Mouse (Mus musculus) hindbrain, embryonic 11.5 days (tissue): ENCODE data around the gene Sult1a1. TPM values are rescaled to one million over a fixed set of nuclear protein-coding genes. Genes with fewer than 3 reads are reported as not detected.

Experiments used
- ATAC-seq: fragments of 200-750 bp; cut with Nextera tagmentation; 2 replicates; pipeline ENCODE4 v1.8.0; 2017; ENCODE audit warnings: mild to moderate bottlenecking, moderate TSS enrichment, moderate library complexity; ENCODE audit not compliant: low FRiP score
- DNase-seq: peaks from one replicate; pipeline ENCODE4 v3.0.0-alpha.2; 2015; ENCODE audit warnings: low spot score
- H3K27ac ChIP-seq: fragments of 300-500 bp; sonication (generic); 2 replicates; pipeline ENCODE4 v1.5.1; 2014; ENCODE audit warnings: mild to moderate bottlenecking, low read depth, low read length
- H3K27me3 ChIP-seq: fragments of 300-500 bp; sonication (generic); 2 replicates; pipeline ENCODE4 v1.6.1; 2014; ENCODE audit warnings: mild to moderate bottlenecking, low read length, moderate library complexity, mixed read lengths; ENCODE audit not compliant: control insufficient read depth, insufficient read depth
- H3K36me3 ChIP-seq: fragments of 300-500 bp; sonication (generic); 2 replicates; pipeline ENCODE4 v1.6.1; 2014; ENCODE audit warnings: mild to moderate bottlenecking, low read length, moderate library complexity, mixed read lengths; ENCODE audit not compliant: control insufficient read depth, insufficient read depth
- H3K4me1 ChIP-seq: fragments of 300-500 bp; sonication (generic); replicated peaks from 2 replicates; pipeline ENCODE4 v1.6.1; 2014; ENCODE audit warnings: low read length, mixed read lengths; ENCODE audit not compliant: control insufficient read depth, insufficient read depth
- H3K4me2 ChIP-seq: fragments of 300-500 bp; sonication (generic); replicated peaks from 2 replicates; pipeline ENCODE4 v1.6.1; 2014; ENCODE audit warnings: mild to moderate bottlenecking, low read depth, low read length
- H3K4me3 ChIP-seq: fragments of 300-500 bp; sonication (generic); 2 replicates; pipeline ENCODE4 v1.5.1; 2014; ENCODE audit warnings: low read depth, low read length
- H3K9ac ChIP-seq: fragments of 300-500 bp; sonication (generic); 2 replicates; pipeline ENCODE4 v1.6.1; 2014; ENCODE audit warnings: low read depth, low read length
- H3K9me3 ChIP-seq: fragments of 300-500 bp; sonication (generic); 2 replicates; pipeline ENCODE4 v1.6.1; 2016; ENCODE audit warnings: low read length; ENCODE audit not compliant: control insufficient read depth
- WGBS: fragments of 180-500 bp; shearing (Covaris S2); extraction: QIAGEN DNeasy Blood & Tissue Kit; methylation state at CpG from one replicate; pipeline ENCODE4 v1.1.7; 2014; 5-methylcytosine and 5-hydroxymethylcytosine counted together
- polyA plus RNA-seq: library from polyadenylated mRNA; unstranded; fragments of >200 nt; fragmentation: Nextera tagmentation; extraction: Ambion mirVana; gene quantifications from 2 replicates; pipeline ENCODE4 v1.2.1, GENCODE M21; 2014

Gene Sult1a1
- polyA plus RNA-seq, 1 experiment from 2014 or later: 0.52 TPM

DNA sequence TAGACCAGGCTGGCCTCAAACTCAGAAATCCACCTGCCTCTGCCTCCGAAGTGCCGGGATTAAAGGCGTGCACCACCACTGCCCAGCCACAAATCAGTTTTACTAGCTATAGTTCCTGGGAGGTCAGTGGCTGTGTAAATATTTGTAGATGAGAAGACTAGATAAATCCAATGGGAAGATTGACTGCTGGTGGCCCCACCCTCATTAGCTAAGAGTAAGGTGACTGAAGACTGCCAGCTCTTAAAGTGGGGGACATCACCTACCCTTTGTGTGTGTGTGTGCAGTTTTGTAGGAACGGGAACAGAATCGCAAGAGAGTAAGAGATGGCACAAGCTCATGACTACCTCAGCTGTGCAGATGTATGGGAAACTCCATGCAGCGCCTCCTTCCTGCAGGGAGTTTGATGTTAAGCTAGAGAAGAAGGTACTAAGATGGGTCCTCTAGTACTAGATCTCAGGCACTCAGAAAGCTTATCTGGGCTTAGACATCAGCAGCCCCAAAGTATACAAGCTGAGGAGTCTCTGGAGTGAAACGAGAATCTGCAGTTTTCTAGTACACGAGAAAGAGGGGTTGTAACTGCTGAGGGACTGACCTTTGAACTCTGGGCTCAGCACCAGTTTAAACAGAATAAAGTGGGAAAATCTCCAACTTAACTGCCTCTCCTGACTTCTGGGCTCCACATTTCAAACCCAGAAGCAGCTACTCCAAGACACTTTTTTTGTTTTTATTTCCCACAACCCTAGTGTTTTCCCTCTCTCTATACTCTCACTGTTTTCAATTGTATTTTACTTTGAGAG, 2.5 kb upstream of the Sult1a1 start:
- Histone ChIP-seq H3K27me3 (no peaks in the 10 kb centered on the region), H3K4me2 (no peak overlapping the region), H3K9me3 (no peaks in the 10 kb centered on the region), H3K4me3 (no peak overlapping the region), H3K4me1 (no peaks in the 10 kb centered on the region), H3K36me3 (no peaks in the 10 kb centered on the region), H3K9ac (no peak overlapping the region), H3K27ac (no peak overlapping the region)
- 84% methylated on average over 8 of the region's 8 CpGs for WGBS
- no peak for ATAC-seq
- no peak for DNase-seq

DNA sequence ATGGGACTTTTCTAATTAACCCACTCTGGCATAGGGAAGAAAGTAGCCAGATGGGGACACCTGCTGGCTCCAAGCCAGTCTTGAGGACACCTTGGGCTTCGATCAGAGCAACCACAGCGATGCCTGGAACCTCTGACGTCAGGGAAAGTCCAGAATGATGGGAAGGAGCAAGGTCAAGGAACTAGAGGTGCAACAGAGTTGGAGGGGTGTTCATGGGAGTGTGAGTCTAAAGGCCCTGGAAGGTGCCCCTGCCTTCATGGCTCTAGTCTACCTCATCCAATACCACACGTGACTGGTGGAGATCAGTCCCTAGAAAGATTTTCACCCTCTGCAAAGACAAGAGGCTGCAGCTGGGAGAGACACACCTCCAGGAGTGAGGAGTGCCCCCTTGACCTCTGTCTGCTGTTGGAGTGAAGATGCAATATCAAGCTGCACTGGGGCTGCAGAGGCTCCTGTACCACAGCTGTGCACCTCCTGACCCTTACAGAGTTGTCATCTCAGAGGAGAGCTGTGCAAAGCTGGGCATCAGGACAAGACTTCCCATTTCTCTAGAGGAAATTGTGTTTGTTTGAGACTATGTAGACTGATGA, 494 bp upstream of the Sult1a1 start:
- H3K4me3 ChIP-seq: no peak overlapping the region
- H3K9ac ChIP-seq: no peak overlapping the region
- H3K4me1 ChIP-seq: no peaks in the 10 kb centered on the region
- no peaks in the 10 kb centered on the region for H3K36me3 ChIP-seq
- H3K27me3 ChIP-seq: no peaks in the 10 kb centered on the region
- no peaks in the 10 kb centered on the region for H3K9me3 ChIP-seq
- ATAC-seq (no peak), DNase-seq (no peak)
- H3K4me2 ChIP-seq: no peak overlapping the region
- H3K27ac ChIP-seq: no peak overlapping the region
- WGBS: 83% methylated on average over 4 of the region's 4 CpGs

DNA sequence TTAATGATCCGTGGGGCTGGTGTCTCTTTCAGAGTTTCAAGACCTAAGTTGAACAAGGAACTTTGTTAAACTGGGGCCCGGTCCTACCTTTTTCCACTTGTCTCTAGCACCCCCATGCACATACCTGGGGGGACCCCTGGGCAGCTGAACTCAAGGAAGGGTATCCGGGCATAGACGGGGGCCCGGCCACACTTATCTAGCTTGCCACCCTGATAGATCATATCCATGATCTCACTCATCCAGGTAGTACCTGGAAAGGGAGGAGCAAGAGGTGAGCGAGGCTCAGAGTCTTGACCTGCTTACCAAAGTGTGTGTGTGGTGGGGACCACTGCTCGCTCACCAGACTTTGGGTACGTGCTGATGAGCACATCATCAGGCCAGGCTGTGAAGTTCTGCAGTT, 1.1 kb downstream of the Sult1a1 start:
- H3K27me3 ChIP-seq: no peaks in the 10 kb centered on the region

DNA sequence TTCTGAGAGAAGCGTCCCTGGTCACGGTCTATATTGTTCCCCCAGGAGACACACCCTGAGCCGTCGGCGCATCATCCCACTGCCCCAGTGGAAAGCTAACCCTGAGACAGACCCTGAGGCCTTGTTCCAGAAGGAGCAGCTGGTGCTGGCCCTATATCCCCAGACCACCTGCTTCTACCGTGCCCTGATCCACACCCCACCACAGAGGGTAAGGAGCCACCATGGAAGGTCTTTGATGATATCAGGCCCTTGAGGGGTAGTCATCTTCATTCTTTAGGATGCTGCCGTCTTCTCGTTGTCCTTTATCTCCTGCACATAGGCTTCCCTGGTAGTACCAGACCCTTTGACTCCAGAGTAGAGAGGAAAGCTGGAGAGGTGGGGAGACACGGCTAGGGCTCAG, 4.1 kb downstream of the Sult1a1 start:
- DNase-seq (no peak), ATAC-seq (no peak)
- Histone ChIP-seq H3K4me3 (no peak overlapping the region), H3K9me3 (no peaks in the 10 kb centered on the region), H3K4me1 (no peaks in the 10 kb centered on the region), H3K36me3 (no peaks in the 10 kb centered on the region), H3K4me2 (no peak overlapping the region), H3K27me3 (no peaks in the 10 kb centered on the region), H3K27ac (no peak overlapping the region), H3K9ac (no peak overlapping the region)
- WGBS: 94% methylated on average over 9 of the region's 9 CpGs

More for the DNA sequence above, 1.1 kb downstream of the Sult1a1 start:
- Histone ChIP-seq H3K27ac (no peak overlapping the region), H3K36me3 (no peaks in the 10 kb centered on the region), H3K9ac (no peak overlapping the region), H3K4me2 (no peak overlapping the region), H3K4me3 (no peak overlapping the region), H3K9me3 (no peaks in the 10 kb centered on the region), H3K4me1 (no peaks in the 10 kb centered on the region)
- no peak for DNase-seq
- no peak for ATAC-seq
- WGBS: 94% methylated on average over 8 of the region's 8 CpGs

DNA sequence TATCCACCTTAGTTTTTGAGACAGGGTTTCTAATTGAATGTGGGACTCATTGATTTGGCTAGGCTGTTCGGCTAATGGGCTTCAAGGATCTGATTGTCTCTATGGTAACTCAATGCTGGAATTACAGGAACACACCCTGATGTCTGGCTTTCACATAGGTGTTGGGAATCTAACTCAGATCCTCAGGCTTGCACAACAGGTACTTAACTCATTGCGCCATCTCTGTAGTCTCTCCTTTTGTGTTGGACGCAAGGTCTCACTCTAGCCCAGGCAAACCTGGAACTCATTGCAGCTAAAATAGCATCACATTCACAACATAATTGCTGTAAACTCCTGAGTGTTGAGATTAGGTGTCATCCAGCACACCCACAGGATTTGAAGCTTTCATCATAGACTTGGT, 6.1 kb downstream of the Sult1a1 start:
- DNase-seq (no peak), ATAC-seq (no peak)
- H3K36me3 ChIP-seq: no peaks in the 10 kb centered on the region
- H3K4me2 ChIP-seq: no peak overlapping the region
- no peak overlapping the region for H3K27ac ChIP-seq
- WGBS: 99% methylated on average over 3 of the region's 3 CpGs
- H3K9me3 ChIP-seq: no peaks in the 10 kb centered on the region
- H3K9ac ChIP-seq: no peak overlapping the region
- H3K4me1 ChIP-seq: no peaks in the 10 kb centered on the region
- no peaks in the 10 kb centered on the region for H3K27me3 ChIP-seq
- H3K4me3 ChIP-seq: no peak overlapping the region

DNA sequence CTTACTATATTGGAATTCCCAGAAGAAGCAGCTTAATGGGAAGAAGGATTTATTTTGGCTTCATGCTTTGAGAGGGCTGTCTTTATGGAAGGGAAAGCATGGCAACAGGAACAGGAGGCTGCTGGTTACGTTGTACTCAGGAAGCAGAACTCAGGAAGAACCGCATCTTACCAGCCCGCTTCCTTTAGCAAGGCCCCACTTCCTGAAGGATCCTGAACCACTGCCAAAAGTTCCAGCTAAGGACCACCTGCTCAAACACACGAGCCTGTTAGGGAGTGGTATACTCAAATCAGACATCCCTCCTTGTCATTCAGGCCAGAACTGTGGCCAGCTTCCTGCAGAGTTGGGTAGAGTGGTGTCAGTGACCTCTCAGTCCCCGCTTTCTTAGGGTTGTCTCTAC, 7.8 kb downstream of the Sult1a1 start:
- H3K4me2 ChIP-seq: no peak overlapping the region
- ATAC-seq (no peak), DNase-seq (no peak)
- no peaks in the 10 kb centered on the region for H3K27me3 ChIP-seq
- 86% methylated on average over 5 of the region's 5 CpGs for WGBS
- no peak overlapping the region for H3K27ac ChIP-seq
- H3K9ac ChIP-seq: no peak overlapping the region
- H3K4me1 ChIP-seq: no peaks in the 10 kb centered on the region
- H3K4me3 ChIP-seq: no peak overlapping the region
- H3K9me3 ChIP-seq: no peaks in the 10 kb centered on the region
- H3K36me3 ChIP-seq: no peaks in the 10 kb centered on the region

DNA sequence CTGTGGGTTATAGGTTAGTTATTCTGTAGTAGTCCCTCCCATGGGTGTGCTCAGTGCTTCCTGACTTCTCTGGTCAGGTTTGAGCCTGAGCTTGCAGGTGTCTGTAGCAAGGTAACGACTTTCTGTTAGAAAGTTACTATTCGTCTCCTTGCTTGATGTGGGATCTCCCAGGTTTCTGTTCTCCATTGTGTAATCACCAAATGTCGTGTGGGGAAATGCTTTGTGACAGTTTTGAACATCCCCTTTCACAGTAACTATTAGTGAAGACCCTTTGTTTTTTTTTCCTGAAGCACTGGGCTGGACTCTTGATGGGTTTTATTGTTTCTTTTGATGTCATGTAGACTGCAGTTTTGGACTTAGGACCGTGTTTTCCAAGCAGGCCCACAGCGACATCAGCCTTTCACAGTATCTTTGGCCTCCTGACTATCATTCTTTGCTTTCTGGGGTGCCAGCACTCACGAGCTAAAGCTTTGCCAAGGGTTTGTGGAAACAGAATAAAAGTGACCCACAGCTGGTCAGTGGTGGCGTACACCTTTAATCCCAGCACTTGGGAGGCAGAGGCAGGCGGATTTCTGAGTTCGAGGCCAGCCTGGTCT, 8.6 kb downstream of the Sult1a1 start:
- no peaks in the 10 kb centered on the region for H3K9me3 ChIP-seq
- no peak overlapping the region for H3K27ac ChIP-seq
- no peaks in the 10 kb centered on the region for H3K4me1 ChIP-seq
- H3K27me3 ChIP-seq: no peaks in the 10 kb centered on the region
- H3K4me2 ChIP-seq: no peak overlapping the region
- ATAC-seq (no peak), DNase-seq (no peak)
- no peak overlapping the region for H3K4me3 ChIP-seq
- no peak overlapping the region for H3K9ac ChIP-seq
- no peaks in the 10 kb centered on the region for H3K36me3 ChIP-seq
- WGBS: 88% methylated on average over 9 of the region's 9 CpGs

DNA sequence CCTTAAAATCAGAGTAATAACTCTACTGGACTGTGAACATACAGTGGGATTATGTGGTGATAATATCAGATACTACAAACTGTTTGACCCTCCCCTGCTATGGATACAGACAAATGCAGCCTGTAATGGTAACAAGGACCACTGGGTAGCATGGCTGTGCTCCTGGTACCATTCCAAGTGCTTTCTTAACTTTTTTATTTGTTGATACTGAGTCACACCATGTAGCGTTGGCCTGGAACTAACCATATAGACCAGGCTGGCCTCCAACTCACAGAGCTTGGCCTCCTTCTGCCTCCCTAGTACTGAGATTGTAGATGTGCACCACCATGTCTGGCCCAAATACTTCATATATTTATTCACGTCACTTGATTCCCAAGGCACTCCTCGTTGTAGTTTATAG, 11.0 kb downstream of the Sult1a1 start:
- H3K4me2 ChIP-seq: no peak overlapping the region
- DNase-seq: no peak
- no peaks in the 10 kb centered on the region for H3K36me3 ChIP-seq
- no peaks in the 10 kb centered on the region for H3K27me3 ChIP-seq
- H3K27ac ChIP-seq: no peak overlapping the region
- WGBS: 95% methylated on average over 3 of the region's 3 CpGs
- no peaks in the 10 kb centered on the region for H3K9me3 ChIP-seq
- no peak for ATAC-seq
- no peak overlapping the region for H3K9ac ChIP-seq
- H3K4me3 ChIP-seq: no peak overlapping the region
- no peaks in the 10 kb centered on the region for H3K4me1 ChIP-seq

DNA sequence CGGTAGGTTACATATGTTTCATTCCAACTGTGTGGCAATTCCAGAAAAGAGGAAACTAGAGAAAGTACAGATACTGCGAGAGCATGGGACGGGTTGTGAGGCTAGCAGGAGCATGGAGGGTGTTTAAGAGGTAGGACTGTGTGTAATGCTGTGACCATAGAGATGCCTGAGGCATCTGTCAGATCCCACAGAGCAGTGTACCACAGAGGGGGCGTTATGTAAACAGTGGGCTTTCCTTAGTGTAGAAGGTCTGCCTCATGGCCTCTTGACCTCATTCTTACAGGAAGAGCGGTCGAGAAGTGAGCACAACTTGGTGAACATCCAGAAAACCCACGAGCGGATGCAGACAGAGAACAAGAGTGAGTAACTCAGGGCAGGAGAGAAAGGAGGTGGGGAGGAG, 12.6 kb downstream of the Sult1a1 start:
- Histone ChIP-seq H3K4me1 (no peaks in the 10 kb centered on the region), H3K27me3 (no peaks in the 10 kb centered on the region), H3K4me2 (no peak overlapping the region), H3K36me3 (no peaks in the 10 kb centered on the region), H3K9ac (no peak overlapping the region), H3K4me3 (no peak overlapping the region), H3K9me3 (no peaks in the 10 kb centered on the region), H3K27ac (no peak overlapping the region)
- DNase-seq (no peak), ATAC-seq (no peak)
- WGBS: 56% methylated on average over 8 of the region's 8 CpGs
